Mouse (Mus musculus) adipose tissue, adult 10 weeks (tissue): Measurements from ENCODE around the gene Miga2. TPM values are rescaled to one million over a fixed set of nuclear protein-coding genes. Genes with fewer than 3 reads are reported as not detected.

Experiments
- polyA plus RNA-seq: library from polyadenylated mRNA; stranded (reverse); fragments of 350-450 nt; fragmentation: Illumina TruSeq; extraction: RNeasy Lipid Tissue Mini Kit (QIAGEN cat#74804); gene quantifications from one replicate; pipeline ENCODE4 v1.2.3, GENCODE M21; 2014; ENCODE audit warnings: low read depth, low replicate concordance

Gene Miga2
- polyA plus RNA-seq, result 39.4 TPM

GRCm38 (mm10) chr2:30363773-30364650 is at the start of gene Miga2:
Gene Miga2 (plus strand): TSS chr2:30364233.

GRCm38 (mm10) chr2:30358533-30359531 is 5.2 kb upstream of the Miga2 start, which contains the start of gene Sh3glb2:
Gene Sh3glb2 (minus strand): TSS chr2:30359337.

GRCm38 (mm10) chr2:30392114-30392576 is 28.1 kb downstream of the Miga2 start, which contains the start of gene Dolpp1:
Gene Dolpp1 (plus strand): TSS chr2:30392254.

GRCm38 (mm10) chr2:30415157-30415935 is 51.3 kb downstream of the Miga2 start, which contains the start of gene Crat:
Gene Crat (minus strand): TSS chr2:30415813.

GRCm38 (mm10) chr2:30415936-30416648 is 52.1 kb downstream of the Miga2 start, which contains the start of gene Ptpa:
Gene Ptpa (plus strand): TSS chr2:30416039.

Other genes with a start within 250 kb of the Miga2 start
- gene Zer1, start 239.6 kb upstream of the Miga2 start, polyA plus RNA-seq, result 34.6 TPM
- 35.5 TPM for gene Tbc1d13, start 230.5 kb upstream of the Miga2 start, polyA plus RNA-seq
- 14.7 TPM for gene Endog, start 192.7 kb upstream of the Miga2 start, polyA plus RNA-seq
- 24.3 TPM for gene Spout1, start 185.8 kb upstream of the Miga2 start, polyA plus RNA-seq
- gene Kyat1, start 158.4 kb upstream of the Miga2 start, polyA plus RNA-seq, result 45.6 TPM
- gene Lrrc8a, start 126.5 kb upstream of the Miga2 start, polyA plus RNA-seq, result 13.3 TPM
- 2.3 TPM for gene Gm28035, start 123.7 kb upstream of the Miga2 start, polyA plus RNA-seq
- 56.8 TPM for gene Phyhd1, start 98.0 kb upstream of the Miga2 start, polyA plus RNA-seq
- not detected for gene Gm28038, start 83.2 kb upstream of the Miga2 start, polyA plus RNA-seq
- gene Dolk, start 77.9 kb upstream of the Miga2 start, polyA plus RNA-seq, result 34.9 TPM
- 21.8 TPM for gene Nup188, start 77.8 kb upstream of the Miga2 start, polyA plus RNA-seq
- gene Sh3glb2, start 4.9 kb upstream of the Miga2 start, polyA plus RNA-seq, result 208 TPM
- gene Dolpp1, start 28.0 kb downstream of the Miga2 start, polyA plus RNA-seq, result 24.6 TPM
- 104 TPM for gene Crat, start 51.6 kb downstream of the Miga2 start, polyA plus RNA-seq
- gene Ptpa, start 51.8 kb downstream of the Miga2 start, polyA plus RNA-seq, result 140 TPM
- gene Ier5l, start 110.0 kb downstream of the Miga2 start, polyA plus RNA-seq, result 2.3 TPM
- gene Cstad, start 230.8 kb downstream of the Miga2 start, polyA plus RNA-seq, result 3.0 TPM